Mouse (Mus musculus): ENCODE measurements around the gene Nmu. TPM values are rescaled to one million over a fixed set of nuclear protein-coding genes. Genes with fewer than 3 reads are reported as not detected.

The Nmu gene
- polyA plus RNA-seq, 1 experiment from 2014 or later, result 0.17 TPM

Other genes starting within 250 kb of the Nmu start
- 36.0 and 39.6 TPM in 2 replicates for gene Srd5a3, start 223.5 kb downstream of the Nmu start, polyA plus RNA-seq (2015; fragmentation: Nextera tagmentation; extraction: Ambion mirVana)
- 59.6 and 59.9 TPM in 2 replicates for gene Tmem165, start 179.9 kb downstream of the Nmu start, polyA plus RNA-seq (2015; fragmentation: Nextera tagmentation; extraction: Ambion mirVana)
- 12.5 and 13.0 TPM in 2 replicates for gene Clock, start 59.0 kb downstream of the Nmu start, polyA plus RNA-seq (2015; fragmentation: Nextera tagmentation; extraction: Ambion mirVana)
- not detected in 2 replicates for gene Pdcl2, start 32.6 kb downstream of the Nmu start, polyA plus RNA-seq (2015; fragmentation: Nextera tagmentation; extraction: Ambion mirVana)
- gene Gm7271, start 120.3 kb upstream of the Nmu start, polyA plus RNA-seq (2015; fragmentation: Nextera tagmentation; extraction: Ambion mirVana), result not detected in 2 replicates
- 28.8 and 33.2 TPM in 2 replicates for gene Exoc1, start 165.5 kb upstream of the Nmu start, polyA plus RNA-seq (2015; fragmentation: Nextera tagmentation; extraction: Ambion mirVana)
- gene Cep135, start 224.9 kb upstream of the Nmu start, polyA plus RNA-seq (2015; fragmentation: Nextera tagmentation; extraction: Ambion mirVana), result 5.1 and 5.3 TPM in 2 replicates

Data from stomach, embryonic 16.5 days (tissue).